Mouse (Mus musculus): ENCODE measurements around the gene Hint1. TPM values are rescaled to one million over a fixed set of nuclear protein-coding genes. Genes with fewer than 3 reads are reported as not detected.

Hint1 gene
- polyA plus RNA-seq (2015; fragmentation: Nextera tagmentation; extraction: Ambion mirVana) = 497 and 753 TPM in 2 replicates

DNA sequence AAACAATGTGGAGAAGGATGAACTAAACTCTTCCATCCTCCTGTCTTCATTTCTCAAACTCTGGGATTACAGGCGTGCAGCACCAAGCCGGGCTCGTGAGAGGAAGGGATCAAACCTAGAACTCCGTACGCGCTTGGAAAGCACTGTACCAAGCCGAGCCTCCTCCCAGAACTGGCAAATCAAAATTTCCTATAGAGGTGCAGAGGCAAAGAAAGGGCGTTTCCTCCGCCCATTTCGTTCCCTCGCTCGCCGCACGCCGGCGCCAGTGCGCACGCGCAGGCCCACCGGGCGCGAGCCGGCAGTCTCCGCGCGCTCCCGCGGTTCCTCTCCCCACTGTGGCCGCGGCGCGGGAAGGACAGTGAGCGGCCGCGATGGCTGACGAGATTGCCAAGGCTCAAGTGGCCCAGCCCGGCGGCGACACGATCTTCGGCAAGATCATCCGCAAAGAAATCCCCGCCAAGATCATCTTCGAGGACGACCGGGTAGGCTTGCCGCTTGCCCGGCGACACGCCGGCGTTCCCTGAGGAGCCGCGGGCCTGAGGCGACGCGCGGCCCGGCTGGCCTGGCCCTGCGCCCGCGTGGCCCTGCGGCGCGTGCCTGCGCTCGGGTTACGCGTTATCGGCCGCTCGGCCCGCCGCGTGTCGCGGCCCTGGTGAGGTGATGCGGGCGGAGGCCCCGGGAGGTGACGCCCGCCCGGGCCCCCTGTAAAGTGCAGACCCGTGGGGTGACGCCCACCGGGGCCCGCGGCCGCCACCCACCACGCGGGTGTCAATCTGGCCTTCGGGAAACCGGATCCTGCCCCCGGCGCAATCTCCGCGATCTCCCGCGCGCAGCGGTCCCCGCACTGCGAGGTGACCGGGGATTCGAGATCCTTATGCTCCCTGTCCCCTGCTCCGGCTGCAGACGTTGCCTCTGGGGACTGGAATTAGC is at the start of gene Hint1:
Hint1 (plus strand) TSS at position 265 of the 930 bp plus-strand sequence.
- Histone ChIP-seq H3K27ac (peak within 1 kb of the TSS; percentile 91), H3K4me1 (replicated peaks) (peaks cover 27% of the 10 kb centered on the region), H3K4me3 (peak within 1 kb of the TSS; percentile 74), H3K9ac (peak within 1 kb of the TSS; percentile 89), H3K27me3 (no peaks in the 10 kb centered on the region), H3K4me2 (peak within 1 kb of the TSS; percentile 65), H3K36me3 (peaks cover 21% of the 10 kb centered on the region), H3K9me3 (replicated peaks) (no peaks in the 10 kb centered on the region)
- under 1% methylated on average over 101 of the region's 107 CpGs for WGBS
- peak; percentile 84 for ATAC-seq (replicated peaks; ENCODE audit: insufficient number of reproducible peaks, insufficient read depth, low FRiP score, low read depth)

- ATAC-seq (replicated peaks; ENCODE audit: insufficient number of reproducible peaks, insufficient read depth, low FRiP score, low read depth) = no peak
- Histone ChIP-seq H3K9ac (no peak overlapping the region), H3K36me3 (no peaks in the 10 kb centered on the region), H3K27ac (no peak overlapping the region), H3K4me1 (replicated peaks) (peaks cover 5% of the 10 kb centered on the region; the same call in 1 of the 2 replicates), H3K4me2 (no peak overlapping the region), H3K9me3 (replicated peaks) (no peaks in the 10 kb centered on the region), H3K4me3 (no peak overlapping the region), H3K27me3 (no peaks in the 10 kb centered on the region)
- 57% methylated on average over 4 of the region's 4 CpGs for WGBS
Observed at GRCm38 (mm10) chr11:54817449-54817848, 48.7 kb upstream of the Hint1 start.

GRCm38 (mm10) chr11:54819489-54819888 is 46.7 kb upstream of the Hint1 start:
- no peaks in the 10 kb centered on the region for H3K27me3 ChIP-seq
- 78% methylated on average over 7 of the region's 7 CpGs for WGBS
- no peak for ATAC-seq (replicated peaks; ENCODE audit: insufficient number of reproducible peaks, insufficient read depth, low FRiP score, low read depth)
- H3K4me3 ChIP-seq = no peak overlapping the region
- no peak overlapping the region for H3K4me2 ChIP-seq
- peaks cover 5% of the 10 kb centered on the region; the same call in 1 of the 2 replicates for H3K4me1 ChIP-seq (replicated peaks)
- H3K36me3 ChIP-seq = no peaks in the 10 kb centered on the region
- H3K9ac ChIP-seq = no peak overlapping the region
- no peaks in the 10 kb centered on the region; the same call in 1 of the 2 replicates for H3K9me3 ChIP-seq (replicated peaks)
- no peak overlapping the region for H3K27ac ChIP-seq

DNA sequence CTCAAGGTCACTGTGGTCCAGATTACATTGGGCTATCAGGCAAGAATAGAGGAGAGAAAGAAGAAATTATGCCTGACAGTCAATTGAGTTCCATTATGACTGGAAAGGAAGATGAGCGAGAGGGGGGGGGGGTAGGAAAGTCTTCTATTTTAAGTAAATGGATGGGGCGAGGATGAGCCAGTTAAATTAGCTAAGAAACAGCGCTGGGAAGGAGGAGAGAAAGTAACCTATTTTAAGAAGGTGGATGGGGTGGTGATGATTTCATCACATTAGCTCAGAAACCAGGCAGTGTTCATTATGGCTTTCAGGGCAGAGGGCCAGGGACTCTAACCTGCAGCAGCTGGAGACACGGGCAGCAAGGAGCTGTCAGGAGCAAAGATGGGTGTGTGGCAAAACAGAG is 42.7 kb upstream of the Hint1 start:
- H3K36me3 ChIP-seq = no peaks in the 10 kb centered on the region
- no peaks in the 10 kb centered on the region; the same call in 1 of the 2 replicates for H3K9me3 ChIP-seq (replicated peaks)
- no peak for ATAC-seq (replicated peaks; ENCODE audit: insufficient number of reproducible peaks, insufficient read depth, low FRiP score, low read depth)
- H3K9ac ChIP-seq = no peak overlapping the region
- no peak overlapping the region for H3K4me3 ChIP-seq
- no peaks in the 10 kb centered on the region for H3K27me3 ChIP-seq
- H3K27ac ChIP-seq = no peak overlapping the region
- 0 out of 2 replicates have a peak, but pooled peaks cover 5% of the 10 kb centered on the region for H3K4me1 ChIP-seq (replicated peaks)
- WGBS = 65% methylated on average over 4 of the region's 4 CpGs
- H3K4me2 ChIP-seq = no peak overlapping the region

- 86% methylated on average over 4 of the region's 4 CpGs for WGBS
- H3K4me1 ChIP-seq (replicated peaks) = no peaks in the 10 kb centered on the region
- H3K9me3 ChIP-seq (replicated peaks) = no peaks in the 10 kb centered on the region; the same call in 1 of the 2 replicates
- H3K27ac ChIP-seq = no peak overlapping the region
- no peak for ATAC-seq (replicated peaks; ENCODE audit: insufficient number of reproducible peaks, insufficient read depth, low FRiP score, low read depth)
- H3K27me3 ChIP-seq = no peaks in the 10 kb centered on the region
- no peak overlapping the region for H3K4me2 ChIP-seq
- no peak overlapping the region for H3K4me3 ChIP-seq
- no peak overlapping the region for H3K9ac ChIP-seq
- H3K36me3 ChIP-seq = no peaks in the 10 kb centered on the region
Observed at GRCm38 (mm10) chr11:54825774-54826173, 40.4 kb upstream of the Hint1 start.

GRCm38 (mm10) chr11:54826819-54827218 is 39.4 kb upstream of the Hint1 start:
- no peak overlapping the region for H3K4me2 ChIP-seq
- WGBS = 87% methylated on average over 8 of the region's 8 CpGs
- H3K27ac ChIP-seq = no peak overlapping the region
- H3K4me1 ChIP-seq (replicated peaks) = no peaks in the 10 kb centered on the region
- H3K36me3 ChIP-seq = no peaks in the 10 kb centered on the region
- no peak for ATAC-seq (replicated peaks; ENCODE audit: insufficient number of reproducible peaks, insufficient read depth, low FRiP score, low read depth)
- no peak overlapping the region for H3K9ac ChIP-seq
- H3K4me3 ChIP-seq = no peak overlapping the region
- no peaks in the 10 kb centered on the region for H3K27me3 ChIP-seq
- H3K9me3 ChIP-seq (replicated peaks) = no peaks in the 10 kb centered on the region; the same call in 1 of the 2 replicates

GRCm38 (mm10) chr11:54833833-54834232 is 32.4 kb upstream of the Hint1 start:
- no peaks in the 10 kb centered on the region for H3K9me3 ChIP-seq (replicated peaks)
- H3K4me1 ChIP-seq (replicated peaks) = no peaks in the 10 kb centered on the region
- no peaks in the 10 kb centered on the region for H3K27me3 ChIP-seq
- H3K9ac ChIP-seq = no peak overlapping the region
- no peak overlapping the region for H3K4me3 ChIP-seq
- H3K36me3 ChIP-seq = no peaks in the 10 kb centered on the region
- no peak overlapping the region for H3K27ac ChIP-seq
- H3K4me2 ChIP-seq = no peak overlapping the region
- WGBS = 81% methylated on average over 4 of the region's 4 CpGs
- no peak for ATAC-seq (replicated peaks; ENCODE audit: insufficient number of reproducible peaks, insufficient read depth, low FRiP score, low read depth)

DNA sequence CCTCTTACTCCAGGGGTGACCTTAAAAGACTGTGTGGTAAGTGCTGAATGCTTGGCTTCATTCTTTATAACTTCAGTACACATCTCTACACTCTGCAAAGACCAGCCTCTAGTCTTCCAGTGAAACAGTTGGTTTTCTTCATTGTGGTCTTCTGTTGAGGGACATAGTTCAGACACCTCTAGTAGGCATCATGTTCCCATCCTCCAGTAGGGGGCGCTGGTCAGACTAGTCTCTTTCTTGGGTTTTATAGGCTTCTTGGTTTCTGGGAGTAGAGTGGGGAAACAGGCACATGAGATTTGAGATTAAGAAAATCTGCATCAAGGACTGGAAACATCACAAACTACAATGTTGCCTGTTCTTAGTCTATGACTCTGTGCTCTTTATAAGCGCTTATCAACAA is 31.6 kb upstream of the Hint1 start:
- Histone ChIP-seq H3K9me3 (replicated peaks) (no peaks in the 10 kb centered on the region), H3K27ac (no peak overlapping the region), H3K36me3 (no peaks in the 10 kb centered on the region), H3K4me1 (replicated peaks) (no peaks in the 10 kb centered on the region), H3K9ac (no peak overlapping the region), H3K4me2 (no peak overlapping the region), H3K4me3 (no peak overlapping the region), H3K27me3 (no peaks in the 10 kb centered on the region)
- 57% methylated on average over 2 of the region's 2 CpGs for WGBS
- ATAC-seq (replicated peaks; ENCODE audit: insufficient number of reproducible peaks, insufficient read depth, low FRiP score, low read depth) = no peak

GRCm38 (mm10) chr11:54836106-54836505 is 30.1 kb upstream of the Hint1 start:
- Histone ChIP-seq H3K27ac (no peak overlapping the region), H3K4me2 (no peak overlapping the region), H3K9ac (no peak overlapping the region), H3K4me1 (replicated peaks) (no peaks in the 10 kb centered on the region), H3K9me3 (replicated peaks) (no peaks in the 10 kb centered on the region), H3K36me3 (no peaks in the 10 kb centered on the region), H3K4me3 (no peak overlapping the region), H3K27me3 (no peaks in the 10 kb centered on the region)
- 73% methylated on average over 9 of the region's 9 CpGs for WGBS
- ATAC-seq (replicated peaks; ENCODE audit: insufficient number of reproducible peaks, insufficient read depth, low FRiP score, low read depth) = no peak

GRCm38 (mm10) chr11:54839696-54840095 is 26.5 kb upstream of the Hint1 start:
- Histone ChIP-seq H3K4me3 (no peak overlapping the region), H3K36me3 (no peaks in the 10 kb centered on the region), H3K9ac (no peak overlapping the region), H3K27ac (no peak overlapping the region), H3K9me3 (replicated peaks) (no peaks in the 10 kb centered on the region), H3K27me3 (no peaks in the 10 kb centered on the region), H3K4me2 (no peak overlapping the region), H3K4me1 (replicated peaks) (0 out of 2 replicates have a peak, but pooled peaks cover 4% of the 10 kb centered on the region)
- ATAC-seq (replicated peaks; ENCODE audit: insufficient number of reproducible peaks, insufficient read depth, low FRiP score, low read depth) = no peak
- WGBS = 86% methylated on average over 4 of the region's 4 CpGs

GRCm38 (mm10) chr11:54840891-54841290 is 25.3 kb upstream of the Hint1 start:
- Histone ChIP-seq H3K4me1 (replicated peaks) (peaks cover 5% of the 10 kb centered on the region; the same call in 1 of the 2 replicates), H3K9me3 (replicated peaks) (no peaks in the 10 kb centered on the region), H3K36me3 (no peaks in the 10 kb centered on the region), H3K4me2 (no peak overlapping the region), H3K9ac (no peak overlapping the region), H3K4me3 (no peak overlapping the region), H3K27me3 (no peaks in the 10 kb centered on the region), H3K27ac (no peak overlapping the region)
- ATAC-seq (replicated peaks; ENCODE audit: insufficient number of reproducible peaks, insufficient read depth, low FRiP score, low read depth) = no peak
- WGBS = 88% methylated on average over 11 of the region's 11 CpGs
